Mouse (Mus musculus): Measurements from ENCODE around the gene Wdfy4.

- no peak for TF ChIP-seq CTCF (IDR thresholded peaks at IDR 0.05; ENCODE audit: low read depth)
- no peak for TF ChIP-seq EP300 (IDR thresholded peaks at IDR 0.05; ENCODE audit: low read depth)
Observed at GRCm38 (mm10) chr14:32986659-32987058, 198.6 kb downstream of the Wdfy4 start.
